Mouse (Mus musculus): Measurements from ENCODE around the gene Lamb3. TPM values are rescaled to one million over a fixed set of nuclear protein-coding genes. Genes with fewer than 3 reads are reported as not detected.

Lamb3 gene
- polyA plus RNA-seq (2015; fragmentation: Nextera tagmentation; extraction: Ambion mirVana): 62.8 and 63.1 TPM in 2 replicates

DNA sequence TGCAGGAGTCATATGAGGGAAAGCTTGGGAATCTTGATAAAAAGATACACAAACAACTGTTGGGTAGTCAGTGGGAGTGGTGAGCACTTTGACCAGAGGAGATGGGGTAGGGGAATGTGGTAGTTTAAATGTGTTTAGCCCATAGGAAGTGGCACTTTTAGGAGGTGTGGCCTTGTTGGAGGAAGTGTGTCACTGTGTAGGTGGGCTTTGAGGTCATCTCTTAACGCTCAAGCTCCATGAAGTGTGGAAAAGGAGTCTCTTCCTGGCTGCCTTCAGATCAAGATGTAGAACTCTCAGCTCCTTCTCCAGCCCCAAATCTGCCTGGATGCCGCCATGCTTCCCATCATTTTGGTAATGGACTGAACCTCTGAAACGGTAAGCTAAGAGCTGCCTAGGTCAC is at the start of gene Lamb3:
Gene Lamb3, plus strand, starts transcription at position 197 of the 400 bp plus-strand sequence.
- Histone ChIP-seq H3K36me3 (ENCODE audit: insufficient read depth, low read length) (no peaks in the 10 kb centered on the region), H3K27me3 (replicated peaks; ENCODE audit: insufficient read depth, low read length) (no peaks in the 10 kb centered on the region), H3K4me1 (ENCODE audit: insufficient read depth, low read depth, low read length) (no peaks in the 10 kb centered on the region), H3K4me2 (replicated peaks; ENCODE audit: low read depth, low read length) (no peak within 1 kb of the TSS), H3K27ac (ENCODE audit: low read length) (no peak within 1 kb of the TSS), H3K9ac (replicated peaks; ENCODE audit: low read depth) (no peak within 1 kb of the TSS), H3K4me3 (ENCODE audit: low read depth, low read length) (no peak within 1 kb of the TSS), H3K9me3 (ENCODE audit: low read length) (no peaks in the 10 kb centered on the region)
- DNase-seq (ENCODE audit: low spot score) (no peak), ATAC-seq (no peak)
- 86% methylated on average over 3 of the region's 3 CpGs for WGBS
- TF ChIP-seq CTCF (IDR thresholded peaks at IDR 0.05) (no peak), EP300 (IDR thresholded peaks at IDR 0.05) (no peak)

DNA sequence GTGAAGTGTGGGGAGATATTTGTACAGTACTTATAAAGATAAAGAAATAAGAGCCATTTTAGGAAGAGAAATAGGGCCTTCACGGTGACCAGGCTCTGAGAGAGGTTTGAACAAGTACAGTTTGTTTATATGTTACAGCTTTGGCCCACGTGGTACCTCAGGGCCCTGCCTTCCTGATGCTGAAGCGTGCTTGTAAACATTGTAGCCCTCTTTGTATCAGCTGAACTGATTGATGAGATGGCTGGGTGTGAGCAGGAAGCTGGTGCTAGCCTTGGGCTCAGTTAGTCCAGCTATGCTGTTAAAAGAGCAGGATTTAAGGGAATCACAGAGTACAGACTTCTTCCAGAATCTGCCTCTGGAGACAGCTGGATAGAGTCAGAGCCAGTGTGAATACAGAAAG is 48.3 kb upstream of the Lamb3 start:
- H3K4me2 ChIP-seq (replicated peaks; ENCODE audit: low read depth, low read length): no peak overlapping the region
- peaks cover 14% of the 10 kb centered on the region; the same call in 1 of the 2 replicates for H3K4me1 ChIP-seq (ENCODE audit: insufficient read depth, low read depth, low read length)
- H3K27ac ChIP-seq (ENCODE audit: low read length): no peak overlapping the region
- DNase-seq (ENCODE audit: low spot score) (peak; percentile 49), ATAC-seq (peak; percentile 69; the same call in 1 of the 2 replicates)
- no peaks in the 10 kb centered on the region for H3K9me3 ChIP-seq (ENCODE audit: low read length)
- H3K9ac ChIP-seq (replicated peaks; ENCODE audit: low read depth): no peak overlapping the region
- TF ChIP-seq CTCF (IDR thresholded peaks at IDR 0.05) (no peak), EP300 (IDR thresholded peaks at IDR 0.05) (no peak)
- WGBS: 9% methylated on average over 3 of the region's 3 CpGs
- H3K36me3 ChIP-seq (ENCODE audit: insufficient read depth, low read length): no peaks in the 10 kb centered on the region
- H3K27me3 ChIP-seq (replicated peaks; ENCODE audit: insufficient read depth, low read length): no peaks in the 10 kb centered on the region
- no peak overlapping the region for H3K4me3 ChIP-seq (ENCODE audit: low read depth, low read length)

DNA sequence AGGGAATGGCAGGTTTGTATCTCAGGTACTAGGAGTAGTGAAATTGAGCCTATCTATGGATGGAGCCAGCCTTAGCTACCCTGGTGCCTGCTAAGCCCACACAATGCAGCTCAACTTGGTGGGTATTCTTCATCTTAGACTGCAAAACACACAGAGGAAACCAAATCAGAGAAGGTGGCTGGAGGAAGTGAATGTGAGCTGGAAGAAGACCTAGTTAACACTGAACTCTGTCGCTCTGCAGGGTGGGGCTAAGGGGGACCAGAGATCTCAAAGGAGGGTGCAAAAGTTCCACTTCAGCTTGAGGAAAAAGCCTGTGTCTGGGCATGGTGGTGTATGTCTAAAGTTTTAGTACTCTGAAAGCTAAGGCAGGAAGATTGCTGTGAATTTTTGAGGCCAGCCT is 47.9 kb upstream of the Lamb3 start:
- peaks cover 14% of the 10 kb centered on the region; the same call in 1 of the 2 replicates for H3K4me1 ChIP-seq (ENCODE audit: insufficient read depth, low read depth, low read length)
- H3K9ac ChIP-seq (replicated peaks; ENCODE audit: low read depth): no peak overlapping the region
- no peak overlapping the region for H3K4me3 ChIP-seq (ENCODE audit: low read depth, low read length)
- WGBS: 59% methylated on average over 1 of the region's 1 CpGs
- no peaks in the 10 kb centered on the region for H3K36me3 ChIP-seq (ENCODE audit: insufficient read depth, low read length)
- no peak for ATAC-seq
- H3K4me2 ChIP-seq (replicated peaks; ENCODE audit: low read depth, low read length): no peak overlapping the region
- DNase-seq (ENCODE audit: low spot score): no peak
- no peaks in the 10 kb centered on the region for H3K9me3 ChIP-seq (ENCODE audit: low read length)
- TF ChIP-seq CTCF (IDR thresholded peaks at IDR 0.05): no peak
- no peak for TF ChIP-seq EP300 (IDR thresholded peaks at IDR 0.05)
- 0 out of 2 replicates have a peak overlapping the region, but pooled peaks have one; percentile 40 for H3K27ac ChIP-seq (ENCODE audit: low read length)
- H3K27me3 ChIP-seq (replicated peaks; ENCODE audit: insufficient read depth, low read length): no peaks in the 10 kb centered on the region

DNA sequence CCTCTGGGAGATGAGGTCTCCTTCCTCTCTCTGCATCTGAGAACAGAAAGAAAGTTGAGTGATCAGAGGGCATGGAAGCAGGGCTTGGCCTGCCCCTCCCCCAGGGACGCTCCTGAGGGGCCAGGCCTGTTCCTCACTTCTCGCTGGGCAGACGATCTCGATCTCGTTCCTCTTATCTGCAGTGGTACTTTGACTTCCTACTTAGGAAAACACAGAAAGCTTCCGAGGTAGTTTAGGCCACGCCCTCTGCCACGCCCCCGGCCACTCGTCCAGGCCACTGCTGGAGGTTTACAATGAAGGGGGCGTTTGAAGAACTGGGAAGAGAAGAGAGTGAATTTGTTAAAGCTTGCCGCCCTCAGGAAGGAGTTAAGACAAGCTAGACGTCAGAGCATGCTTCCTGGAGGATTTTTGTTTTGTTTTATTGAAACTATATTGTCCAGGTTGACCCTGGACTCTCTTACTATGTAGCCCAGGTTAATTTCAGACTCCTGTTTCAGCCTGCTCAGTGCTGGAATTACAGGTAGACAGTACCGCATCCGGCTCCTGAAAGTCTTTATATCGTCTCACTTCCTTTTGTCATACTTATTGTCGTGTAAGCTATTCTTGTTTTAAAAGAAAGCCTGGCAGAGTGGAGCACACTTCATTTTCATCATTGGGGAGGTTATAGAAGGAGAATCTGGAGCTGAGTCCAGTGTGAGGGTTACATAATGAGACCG is 47.0 kb upstream of the Lamb3 start:
- Histone ChIP-seq H3K27ac (ENCODE audit: low read length) (peak overlapping the region; percentile 40; the same call in 1 of the 2 replicates), H3K4me1 (ENCODE audit: insufficient read depth, low read depth, low read length) (peaks cover 14% of the 10 kb centered on the region; the same call in 1 of the 2 replicates), H3K4me2 (replicated peaks; ENCODE audit: low read depth, low read length) (peak overlapping the region; percentile 50), H3K36me3 (ENCODE audit: insufficient read depth, low read length) (no peaks in the 10 kb centered on the region), H3K27me3 (replicated peaks; ENCODE audit: insufficient read depth, low read length) (no peaks in the 10 kb centered on the region), H3K9me3 (ENCODE audit: low read length) (no peaks in the 10 kb centered on the region), H3K9ac (replicated peaks; ENCODE audit: low read depth) (no peak overlapping the region), H3K4me3 (ENCODE audit: low read depth, low read length) (peak overlapping the region; percentile 2; the same call in 1 of the 2 replicates)
- ATAC-seq: peak; percentile 71
- peak; percentile 71 for DNase-seq (ENCODE audit: low spot score)
- TF ChIP-seq EP300 (IDR thresholded peaks at IDR 0.05): no peak
- TF ChIP-seq CTCF (IDR thresholded peaks at IDR 0.05): no peak
- WGBS: 12% methylated on average over 18 of the region's 18 CpGs

DNA sequence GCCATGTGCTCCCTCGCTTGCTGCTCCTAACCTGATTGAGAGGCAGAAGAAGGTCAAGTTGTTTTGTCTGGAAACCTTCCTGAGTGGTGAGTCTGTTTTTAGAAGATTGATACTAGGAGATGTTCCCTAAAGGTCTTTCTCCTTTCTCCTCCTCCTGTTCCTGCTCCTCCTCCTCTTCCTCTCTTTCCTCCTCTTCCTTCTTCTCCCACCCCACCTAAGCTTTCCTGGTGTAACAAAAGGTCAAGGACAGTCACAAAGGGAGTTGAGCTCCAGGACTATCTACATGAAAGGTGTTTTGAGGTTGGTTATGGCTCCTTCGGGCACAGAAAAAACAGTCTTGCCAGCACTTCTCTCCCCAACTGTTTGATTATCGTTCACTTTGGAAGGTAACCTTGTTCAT is 39.8 kb upstream of the Lamb3 start, which contains the start of gene A130010J15Rik:
Gene A130010J15Rik, plus strand, starts transcription at position 301 of the 400 bp plus-strand sequence.
- Histone ChIP-seq H3K4me3 (ENCODE audit: low read depth, low read length) (no peak within 1 kb of the TSS), H3K4me1 (ENCODE audit: insufficient read depth, low read depth, low read length) (peaks cover 6% of the 10 kb centered on the region; the same call in 1 of the 2 replicates), H3K36me3 (ENCODE audit: insufficient read depth, low read length) (no peaks in the 10 kb centered on the region), H3K4me2 (replicated peaks; ENCODE audit: low read depth, low read length) (no peak within 1 kb of the TSS), H3K27me3 (replicated peaks; ENCODE audit: insufficient read depth, low read length) (no peaks in the 10 kb centered on the region), H3K9me3 (ENCODE audit: low read length) (no peaks in the 10 kb centered on the region), H3K27ac (ENCODE audit: low read length) (no peak within 1 kb of the TSS), H3K9ac (replicated peaks; ENCODE audit: low read depth) (no peak within 1 kb of the TSS)
- ATAC-seq: no peak
- DNase-seq (ENCODE audit: low spot score): no peak
- TF ChIP-seq CTCF (IDR thresholded peaks at IDR 0.05): no peak
- no peak for TF ChIP-seq EP300 (IDR thresholded peaks at IDR 0.05)
- 89% methylated on average over 3 of the region's 3 CpGs for WGBS

DNA sequence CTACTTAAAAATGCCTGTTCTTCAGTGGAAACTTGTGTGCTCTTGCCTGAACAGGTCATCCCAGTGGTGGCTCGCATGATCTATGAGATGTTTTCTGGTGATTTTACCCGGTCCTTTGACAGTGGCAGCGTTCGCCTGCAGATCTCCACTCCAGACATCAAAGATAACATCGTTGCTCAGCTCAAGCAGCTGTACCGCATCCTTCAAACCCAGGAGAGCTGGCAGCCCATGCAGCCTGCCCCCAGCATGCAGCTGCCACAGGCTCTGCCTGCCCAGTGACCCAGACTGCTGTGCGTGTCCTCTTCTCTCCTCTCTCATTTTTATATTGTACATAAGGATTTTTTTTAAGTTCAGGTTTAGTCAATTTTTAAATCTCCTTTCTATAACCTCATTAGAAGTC is 38.3 kb upstream of the Lamb3 start:
- Histone ChIP-seq H3K9me3 (ENCODE audit: low read length) (no peaks in the 10 kb centered on the region), H3K27me3 (replicated peaks; ENCODE audit: insufficient read depth, low read length) (no peaks in the 10 kb centered on the region), H3K4me3 (ENCODE audit: low read depth, low read length) (no peak overlapping the region), H3K4me1 (ENCODE audit: insufficient read depth, low read depth, low read length) (peaks cover 9% of the 10 kb centered on the region; the same call in 1 of the 2 replicates), H3K9ac (replicated peaks; ENCODE audit: low read depth) (no peak overlapping the region), H3K4me2 (replicated peaks; ENCODE audit: low read depth, low read length) (no peak overlapping the region), H3K27ac (ENCODE audit: low read length) (no peak overlapping the region), H3K36me3 (ENCODE audit: insufficient read depth, low read length) (no peaks in the 10 kb centered on the region)
- 54% methylated on average over 7 of the region's 7 CpGs for WGBS
- ATAC-seq: no peak
- no peak for TF ChIP-seq CTCF (IDR thresholded peaks at IDR 0.05)
- TF ChIP-seq EP300 (IDR thresholded peaks at IDR 0.05): no peak
- DNase-seq (ENCODE audit: low spot score): no peak

Measured in lung, postnatal 0 days (tissue).